Mouse (Mus musculus) cerebral cortex, adult 2 months (tissue): ENCODE results near the gene Ift80.

ENCODE experiments used
- WGBS: fragments of 180-500 bp; shearing (Covaris S2); methylation state at CpG from one replicate; pipeline ENCODE4 v1.1.7; 2018; 5-methylcytosine and 5-hydroxymethylcytosine counted together

Ift80 gene

GRCm38 (mm10) chr3:68980898-68981297 lies 23.5 kb downstream of the Ift80 start:
- WGBS: 48% methylated on average over 9 of the region's 9 CpGs

- 95% methylated on average over 10 of the region's 10 CpGs for WGBS
Measured at GRCm38 (mm10) chr3:68979187-68979586, 25.2 kb downstream of the Ift80 start.

- 92% methylated on average over 4 of the region's 4 CpGs for WGBS
Measured at GRCm38 (mm10) chr3:68977696-68978095, 26.7 kb downstream of the Ift80 start.

GRCm38 (mm10) chr3:68975533-68976490 lies 28.6 kb downstream of the Ift80 start:
- 73% methylated on average over 9 of the region's 9 CpGs for WGBS

- WGBS: 95% methylated on average over 8 of the region's 8 CpGs
Measured at GRCm38 (mm10) chr3:68974639-68975532, 29.5 kb downstream of the Ift80 start.

GRCm38 (mm10) chr3:68973574-68973973 lies 30.8 kb downstream of the Ift80 start:
- WGBS: 57% methylated on average over 1 of the region's 1 CpGs

GRCm38 (mm10) chr3:68969091-68969590 lies 35.2 kb downstream of the Ift80 start:
- WGBS: 93% methylated on average over 3 of the region's 3 CpGs

GRCm38 (mm10) chr3:68967404-68967803 lies 37.0 kb downstream of the Ift80 start:
- WGBS: 86% methylated on average over 6 of the region's 6 CpGs

DNA sequence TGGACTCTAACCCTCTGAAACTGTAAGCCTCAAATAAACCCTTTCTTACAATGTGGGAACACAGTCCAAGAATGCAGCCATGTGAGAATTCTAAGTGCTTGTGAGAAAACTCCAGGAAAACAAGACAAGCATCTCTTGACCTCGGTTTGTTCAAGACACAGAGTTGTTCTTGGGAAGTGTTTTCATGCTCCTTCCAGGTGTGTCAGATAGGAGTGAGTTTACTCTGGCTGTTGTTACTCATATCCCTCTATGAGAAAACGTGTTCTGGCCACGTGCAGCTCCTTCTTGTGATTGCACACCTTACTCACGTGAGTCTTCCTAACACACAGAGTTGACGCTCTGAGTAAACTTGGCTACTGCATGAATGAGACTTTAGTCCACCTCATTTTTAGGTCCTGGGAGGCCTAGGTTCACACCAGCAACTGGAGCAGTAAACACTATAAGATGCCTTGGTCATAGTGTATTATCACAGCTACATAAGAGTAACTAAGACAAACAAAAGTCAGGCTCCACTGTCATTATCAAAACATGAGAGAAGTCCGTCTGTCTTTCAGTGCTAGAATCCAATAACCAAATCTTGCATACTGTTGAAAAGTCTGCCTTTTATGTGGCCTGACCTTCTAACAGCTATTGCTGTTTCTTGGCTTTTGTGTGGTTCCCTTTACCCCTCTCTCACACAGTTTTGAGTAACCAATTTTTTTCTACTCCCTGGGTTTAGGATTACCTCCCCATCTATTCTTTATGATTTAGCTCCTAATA lies 37.7 kb downstream of the Ift80 start:
- 97% methylated on average over 6 of the region's 6 CpGs for whole genome bisulfite sequencing

- 91% methylated on average over 3 of the region's 3 CpGs for WGBS
Measured at GRCm38 (mm10) chr3:68957413-68957812, 47.0 kb downstream of the Ift80 start.

GRCm38 (mm10) chr3:68956454-68956853 lies 47.9 kb downstream of the Ift80 start:
- 31% methylated on average over 4 of the region's 4 CpGs for WGBS

- 23% methylated on average over 6 of the region's 6 CpGs for WGBS
Measured at GRCm38 (mm10) chr3:68954487-68954886, 49.9 kb downstream of the Ift80 start.

- 92% methylated on average over 5 of the region's 5 CpGs for WGBS
Measured at GRCm38 (mm10) chr3:68952707-68953106, 51.7 kb downstream of the Ift80 start.

DNA sequence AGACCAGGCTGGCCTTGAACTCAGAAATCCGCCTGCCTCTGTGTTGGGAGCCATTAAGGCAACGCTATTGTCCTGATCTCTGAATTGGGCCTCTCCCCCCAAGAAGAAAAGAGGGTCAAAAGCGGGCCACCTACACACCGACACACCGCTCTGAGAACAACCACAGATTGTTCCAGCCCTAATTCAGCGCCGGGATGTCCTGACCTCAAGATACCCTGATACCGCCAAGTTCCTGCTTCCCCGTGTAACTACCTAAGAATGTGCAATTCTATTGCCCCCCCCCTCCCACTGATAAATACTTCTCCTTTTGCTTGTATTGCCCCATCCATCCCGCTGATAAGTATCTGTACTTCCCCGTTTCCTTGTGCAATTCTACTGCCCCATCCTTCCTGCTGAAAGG lies 52.4 kb downstream of the Ift80 start:
- WGBS: 95% methylated on average over 11 of the region's 11 CpGs

- 84% methylated on average over 8 of the region's 8 CpGs for whole genome bisulfite sequencing
Measured at GRCm38 (mm10) chr3:68949381-68949780, 55.0 kb downstream of the Ift80 start.

- WGBS: 55% methylated on average over 2 of the region's 2 CpGs
Measured at GRCm38 (mm10) chr3:68948918-68949317, 55.5 kb downstream of the Ift80 start.

- WGBS: 64% methylated on average over 6 of the region's 6 CpGs
Measured at GRCm38 (mm10) chr3:68941867-68942266, 62.5 kb downstream of the Ift80 start.

GRCm38 (mm10) chr3:68940311-68940710 lies 64.1 kb downstream of the Ift80 start:
- 63% methylated on average over 2 of the region's 2 CpGs for WGBS

GRCm38 (mm10) chr3:68939312-68939711 lies 65.1 kb downstream of the Ift80 start:
- 79% methylated on average over 7 of the region's 7 CpGs for WGBS

DNA sequence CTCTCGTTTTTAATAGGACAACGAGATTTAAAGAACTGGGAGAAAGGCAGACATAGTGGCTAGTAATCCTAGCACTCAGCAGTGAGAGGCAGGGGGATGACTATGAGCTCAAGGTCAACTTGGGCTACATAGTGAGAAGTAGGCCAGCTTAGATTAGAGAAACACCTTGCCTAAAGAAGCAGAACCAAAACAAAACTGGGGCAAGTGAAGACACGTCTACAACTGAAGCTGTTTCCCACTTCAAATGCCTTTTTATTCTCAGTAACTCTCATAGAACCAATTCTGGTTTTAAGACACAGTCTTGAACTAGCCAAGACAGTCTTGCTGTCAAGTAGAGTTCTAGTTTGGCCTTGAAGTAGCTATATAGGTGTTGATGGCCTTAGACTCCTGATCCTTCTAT lies 67.7 kb downstream of the Ift80 start:
- 76% methylated on average over 3 of the region's 3 CpGs for WGBS

DNA sequence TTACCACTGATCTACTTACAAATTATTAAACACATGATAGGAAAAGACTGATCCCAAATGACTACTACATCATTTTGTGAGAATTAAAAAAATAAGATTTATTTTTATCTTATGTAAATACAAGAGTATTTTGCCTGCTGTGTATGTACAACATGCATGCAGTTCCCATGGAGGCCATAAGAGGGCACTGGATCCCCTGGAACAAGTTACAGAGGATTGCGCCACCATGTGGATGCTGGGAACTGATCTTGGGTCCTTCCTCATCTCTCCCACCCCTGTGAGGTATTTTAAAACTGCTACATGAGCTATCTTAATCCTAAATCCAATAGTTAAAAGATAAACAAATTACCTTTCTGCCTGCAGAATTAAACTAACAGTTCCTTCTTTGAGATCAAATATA lies 68.9 kb downstream of the Ift80 start:
- WGBS: 98% methylated on average over 1 of the region's 1 CpGs
